Mouse (Mus musculus) cerebellum, postnatal 25 days (tissue): ENCODE measurements around the gene Rnf169.
A peak's percentile ranks its signal among the peaks of the same experiment; 100 is the strongest.
"Not testable (repeated sequence)": the region's sequence is repeated elsewhere in the genome, so short reads cannot be mapped to it uniquely, and the experiment has no call there.

Source experiments
- DNase-seq, 2 experiments: peaks; one replicate each; pipeline ENCODE4 v3.0.0; 2021; ENCODE audit warnings: mixed read lengths in 2 of 2

Gene Rnf169

GRCm38 (mm10) chr7:99945012-99945411 lies 35.2 kb downstream of the Rnf169 start:
- not testable (repeated sequence) for DNase-seq

- DNase-seq, result no peak
These were observed 35.7 kb downstream of the Rnf169 start for GRCm38 (mm10) chr7:99944520-99944919.

- DNase-seq, result no peak
These were observed 39.6 kb downstream of the Rnf169 start for GRCm38 (mm10) chr7:99940669-99941068.

GRCm38 (mm10) chr7:99935758-99936157 lies 44.5 kb downstream of the Rnf169 start:
- DNase-seq, result peak; percentile 23 to 57

- DNase-seq, result peak; percentile 73 to 87
These were observed 53.1 kb downstream of the Rnf169 start for GRCm38 (mm10) chr7:99926916-99927714.

- no peak for DNase-seq
These were observed 59.8 kb downstream of the Rnf169 start for GRCm38 (mm10) chr7:99920416-99920815.

- no peak for DNase-seq
These were observed 60.3 kb downstream of the Rnf169 start for GRCm38 (mm10) chr7:99919971-99920370.

GRCm38 (mm10) chr7:99919164-99919563 lies 61.1 kb downstream of the Rnf169 start:
- peak in 1 of 2 experiments; percentile 24 for DNase-seq

- DNase-seq, result peak; percentile 75 to 79
These were observed 62.9 kb downstream of the Rnf169 start for GRCm38 (mm10) chr7:99917320-99917844.

GRCm38 (mm10) chr7:99916741-99917319 lies 63.4 kb downstream of the Rnf169 start:
- DNase-seq, result peak; percentile 57 to 72

- DNase-seq, result no peak
These were observed 64.7 kb downstream of the Rnf169 start for GRCm38 (mm10) chr7:99915511-99915910.

- no peak for DNase-seq
These were observed 65.9 kb downstream of the Rnf169 start for GRCm38 (mm10) chr7:99914316-99914715.

- no peak for DNase-seq
These were observed 69.2 kb downstream of the Rnf169 start for GRCm38 (mm10) chr7:99911038-99911437.

- DNase-seq, result no peak
These were observed 72.8 kb downstream of the Rnf169 start for GRCm38 (mm10) chr7:99907463-99907862.

- DNase-seq, result no peak
These were observed 73.9 kb downstream of the Rnf169 start for GRCm38 (mm10) chr7:99906346-99906745.

- no peak for DNase-seq
These were observed 75.7 kb downstream of the Rnf169 start for GRCm38 (mm10) chr7:99904421-99905005.

- DNase-seq, result no peak
These were observed 77.2 kb downstream of the Rnf169 start for GRCm38 (mm10) chr7:99902918-99903665.

GRCm38 (mm10) chr7:99902208-99902607 lies 78.0 kb downstream of the Rnf169 start:
- no peak for DNase-seq

GRCm38 (mm10) chr7:99896905-99897304 lies 83.3 kb downstream of the Rnf169 start:
- no peak for DNase-seq

- peak; percentile 42 to 66 for DNase-seq
These were observed 85.8 kb downstream of the Rnf169 start for GRCm38 (mm10) chr7:99894478-99894877.

- no peak for DNase-seq
These were observed 86.3 kb downstream of the Rnf169 start for GRCm38 (mm10) chr7:99893967-99894366.

- no peak for DNase-seq
These were observed 87.9 kb downstream of the Rnf169 start for GRCm38 (mm10) chr7:99892351-99892750.

- DNase-seq, result no peak
These were observed 88.8 kb downstream of the Rnf169 start for GRCm38 (mm10) chr7:99891471-99891870.
